Mouse (Mus musculus) gastrocnemius, postnatal 4 days (tissue): ENCODE results near the gene Plin4. TPM values are rescaled to one million over a fixed set of nuclear protein-coding genes. Genes with fewer than 3 reads are reported as not detected.

Source experiments
- DNase-seq, 2 experiments: peaks; one replicate each; pipeline ENCODE4 v3.0.0; 2021 to 2022; ENCODE audit warnings: low spot score in 2 of 2, mixed read lengths in 2 of 2
- long read RNA-seq, 2 experiments: library from polyadenylated mRNA; stranded (forward); transcript quantifications; one replicate each; pipeline ENCODE4 v2.0.0; 2021
- total RNA-seq, 2 experiments: library from RNA; stranded (reverse); gene quantifications; 2 replicates each; pipeline ENCODE4 v1.2.3; 2021

Gene Plin4
- total RNA-seq, result 10 to 100 TPM; 60.0 to 80.1 TPM
- long read RNA-seq, experiment 1, partial matches to known transcripts, result 9 of 15 reads
- long read RNA-seq, experiment 1, other reads (novel, unspliced or antisense), result 6 of 15 reads
- long read RNA-seq, experiment 2, partial matches to known transcripts, result 13 of 19 reads
- long read RNA-seq, experiment 2, other reads (novel, unspliced or antisense), result 6 of 19 reads

DNA sequence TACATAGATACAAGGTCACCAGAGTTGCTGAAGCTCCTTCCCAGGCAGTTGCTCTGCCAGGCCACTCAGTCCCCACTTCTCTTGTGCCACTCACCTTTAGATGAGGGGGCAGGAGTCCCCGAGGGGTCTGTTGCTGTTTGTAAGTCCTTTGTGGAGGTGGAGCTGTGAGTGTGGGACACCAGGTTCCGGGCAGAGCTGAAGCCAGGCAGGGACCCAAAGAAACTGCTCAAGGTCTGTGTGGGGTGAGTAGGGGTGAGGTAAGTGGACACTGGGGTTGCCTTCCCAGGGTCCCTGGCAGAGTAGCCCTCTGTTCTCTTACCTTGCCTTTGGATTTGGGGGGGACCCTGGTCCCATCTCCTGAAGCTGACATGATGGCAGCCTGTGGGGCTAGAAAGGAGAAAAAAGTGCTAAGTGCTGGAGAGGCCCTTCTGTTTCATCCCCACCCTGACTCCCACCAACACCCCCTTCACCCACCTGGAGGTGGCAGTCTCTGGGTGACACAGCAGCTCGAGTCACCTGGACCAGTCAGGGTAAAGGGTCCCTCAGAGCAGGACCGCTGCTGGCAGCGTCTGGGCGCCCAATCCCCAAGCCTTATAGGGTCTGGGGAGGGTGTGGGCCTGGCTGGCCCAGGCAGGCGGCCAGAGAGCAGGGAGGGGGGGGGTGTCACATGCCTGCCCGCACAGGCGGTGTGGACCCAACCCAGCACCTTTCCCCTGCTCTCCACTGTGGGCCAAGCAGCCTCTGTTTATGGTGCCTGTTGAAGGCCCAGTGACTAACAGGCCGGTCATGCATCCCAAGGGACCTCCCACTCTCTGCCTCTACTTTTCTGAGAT, at the start of gene Plin4:
Gene Plin4 (minus strand): TSS at position 585 of the 833 bp plus-strand sequence.
- peak; percentile 8 to 25 for DNase-seq

DNA sequence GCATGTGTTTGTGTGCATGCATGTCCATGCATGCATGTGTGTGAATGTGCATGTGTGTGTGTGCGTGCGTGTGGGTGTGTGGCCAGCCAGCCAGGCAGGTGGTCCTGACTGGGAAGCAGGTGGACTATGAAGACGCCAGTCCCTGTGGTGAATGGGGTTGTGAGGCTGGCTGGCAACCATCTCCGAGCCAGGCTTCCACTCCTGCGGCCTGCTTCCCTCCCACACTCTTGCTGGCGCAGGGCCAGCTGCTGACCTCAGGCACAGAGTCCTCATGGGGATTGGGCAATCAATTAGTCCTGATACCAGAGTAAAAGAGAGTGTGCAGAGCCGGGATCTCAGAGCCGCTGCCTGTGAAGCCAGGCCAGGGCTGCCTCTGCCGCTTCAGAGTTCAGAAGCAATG, 44.0 kb upstream of the Plin4 start:
- DNase-seq, result peak in 1 of 2 experiments; percentile 46

DNA sequence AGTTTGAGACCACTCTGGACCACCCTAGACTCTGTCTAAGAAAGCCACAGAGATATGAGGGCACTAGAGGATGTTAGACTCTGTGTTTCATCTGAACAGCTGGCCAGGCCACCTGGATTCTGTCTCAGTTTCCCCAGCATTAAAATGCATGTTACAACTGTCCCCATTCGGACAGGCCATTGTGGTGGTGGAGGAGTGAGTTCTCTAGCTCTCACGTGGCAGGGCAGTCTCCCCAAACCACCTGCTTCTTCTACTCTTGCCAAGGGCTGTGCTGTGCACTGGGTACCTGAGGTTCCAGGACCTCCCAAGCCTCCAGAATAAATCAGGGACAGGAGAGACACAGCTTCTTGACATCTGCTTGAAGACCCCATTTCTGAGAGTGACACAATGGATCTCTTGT, 40.3 kb upstream of the Plin4 start:
- no peak for DNase-seq

DNA sequence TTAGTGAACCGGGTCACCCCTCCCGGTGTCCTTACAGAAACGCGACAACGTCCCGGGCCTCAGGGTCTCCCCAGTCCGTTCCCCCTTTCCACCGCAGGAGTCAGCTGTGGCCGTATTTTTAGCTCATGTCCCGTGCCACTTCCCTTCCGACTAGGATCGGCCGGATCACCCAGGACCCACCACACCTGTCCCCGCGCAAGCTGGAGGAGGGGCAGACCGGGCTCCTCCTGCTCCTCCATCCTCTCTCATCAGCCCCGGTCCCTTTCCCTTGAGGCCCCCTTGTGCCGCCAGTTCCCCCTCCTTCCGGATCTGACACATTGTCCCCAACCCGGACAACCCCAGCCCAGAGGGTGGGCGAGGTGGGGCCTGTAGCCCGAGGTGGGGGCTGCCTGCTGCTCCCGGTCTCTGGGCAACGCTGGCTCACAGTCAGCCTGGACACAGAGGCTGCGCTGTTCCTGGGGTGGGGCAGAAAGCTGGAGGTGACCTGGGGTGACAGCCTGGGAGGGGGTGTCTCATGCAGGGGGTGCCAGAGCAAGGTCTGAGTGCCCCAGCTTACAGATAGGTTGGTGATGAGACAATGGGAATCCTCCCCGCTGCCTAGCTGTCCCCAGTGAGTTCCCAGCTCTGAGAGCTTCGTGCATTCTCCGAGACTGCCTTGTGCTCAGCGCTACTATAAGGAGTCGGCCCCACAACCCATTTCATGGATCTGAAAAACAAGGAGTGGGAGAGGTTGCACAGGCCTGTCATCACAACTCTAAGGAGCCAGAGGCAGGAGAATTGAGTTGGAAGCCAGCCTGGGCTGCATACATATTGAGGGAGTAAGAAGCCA, 39.4 kb upstream of the Plin4 start:
- no peak for DNase-seq

DNA sequence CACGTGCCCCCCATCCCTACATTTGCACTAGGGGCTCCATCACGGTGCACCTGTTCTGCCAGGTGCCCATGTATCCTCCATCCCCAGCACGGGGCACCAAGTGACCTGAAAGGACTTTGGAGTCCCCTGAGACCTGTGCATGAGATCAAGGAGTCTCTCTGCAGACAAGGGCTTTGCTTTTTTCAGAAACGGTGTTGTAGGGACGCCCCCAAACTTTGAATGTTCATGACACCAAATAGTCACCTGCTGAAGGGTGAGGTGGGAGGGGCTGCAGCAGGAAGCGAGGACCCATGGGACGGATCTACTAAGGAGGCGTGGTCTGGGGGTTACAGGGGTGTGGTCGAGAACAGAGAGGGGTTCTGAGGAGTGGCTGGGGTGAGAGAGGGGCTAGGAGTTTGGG, 38.7 kb upstream of the Plin4 start:
- no peak for DNase-seq

DNA sequence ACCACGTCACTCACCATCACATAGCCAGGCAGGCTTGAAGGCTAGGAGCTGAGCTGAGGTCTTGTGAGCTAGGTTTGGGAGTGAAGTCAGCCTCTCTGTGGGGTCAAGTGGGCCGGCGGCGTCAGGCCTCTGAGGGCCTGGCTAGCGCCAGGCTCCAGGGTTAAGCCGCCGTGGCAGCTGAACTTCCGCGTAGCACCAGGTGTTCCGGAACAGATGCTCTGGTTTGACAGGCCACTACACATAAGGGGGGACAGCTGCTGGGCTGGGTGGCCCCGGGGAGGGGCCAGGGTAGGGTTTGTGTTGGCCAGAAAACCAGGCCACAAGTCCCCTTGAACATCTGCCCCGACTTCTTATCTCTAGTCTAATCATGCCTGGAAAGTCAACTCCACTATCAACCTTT, 37.8 kb upstream of the Plin4 start:
- DNase-seq, result no peak

GRCm38 (mm10) chr17:56146131-56146530, 36.5 kb upstream of the Plin4 start:
- no peak for DNase-seq

- DNase-seq, result no peak
Observed at GRCm38 (mm10) chr17:56144546-56144945, 34.9 kb upstream of the Plin4 start.

DNA sequence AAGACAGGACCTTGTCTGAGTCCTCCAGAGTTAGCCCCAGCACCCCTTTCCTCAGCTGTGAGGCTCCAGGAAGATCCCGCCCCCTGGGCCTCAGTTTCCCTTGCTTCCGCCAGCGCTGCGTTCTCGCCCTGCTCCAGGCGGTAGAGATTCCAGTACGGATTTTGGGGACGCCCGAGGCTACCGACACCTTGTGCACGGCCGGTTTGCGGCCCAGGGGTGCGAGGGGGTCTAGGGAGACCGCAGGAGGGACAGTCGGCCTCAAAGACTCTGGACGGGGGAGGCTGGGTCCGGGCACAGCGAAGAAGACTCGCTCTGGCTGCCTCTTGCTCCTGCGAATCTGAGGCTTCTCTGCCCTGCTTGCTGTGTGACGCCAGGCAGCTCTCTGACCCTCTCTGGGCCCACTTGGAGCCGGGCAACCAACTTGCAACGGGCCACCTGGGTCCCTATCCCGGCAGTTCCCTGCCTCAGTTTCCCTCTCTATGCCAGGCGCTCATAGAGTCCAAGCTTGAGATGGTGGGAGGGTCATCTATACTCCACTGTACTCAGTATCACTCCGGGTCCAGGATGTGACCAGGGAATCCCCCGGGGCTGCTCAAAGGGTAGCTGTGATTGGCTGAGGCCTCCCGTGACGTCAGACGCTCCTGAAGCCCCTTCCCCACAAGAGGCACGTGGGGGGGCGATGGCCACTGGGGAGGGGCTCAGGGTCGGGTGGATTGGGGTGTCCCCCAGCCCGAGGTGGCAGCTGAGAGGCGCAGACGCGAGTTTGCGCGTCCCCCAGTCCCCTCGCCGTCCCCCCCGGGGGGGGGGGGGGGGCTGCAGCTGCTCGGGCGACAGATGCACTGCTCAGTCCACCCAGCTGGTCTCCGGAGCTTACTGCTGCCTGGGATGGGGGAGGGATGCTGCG, 32.4 kb upstream of the Plin4 start:
- no peak for DNase-seq

DNA sequence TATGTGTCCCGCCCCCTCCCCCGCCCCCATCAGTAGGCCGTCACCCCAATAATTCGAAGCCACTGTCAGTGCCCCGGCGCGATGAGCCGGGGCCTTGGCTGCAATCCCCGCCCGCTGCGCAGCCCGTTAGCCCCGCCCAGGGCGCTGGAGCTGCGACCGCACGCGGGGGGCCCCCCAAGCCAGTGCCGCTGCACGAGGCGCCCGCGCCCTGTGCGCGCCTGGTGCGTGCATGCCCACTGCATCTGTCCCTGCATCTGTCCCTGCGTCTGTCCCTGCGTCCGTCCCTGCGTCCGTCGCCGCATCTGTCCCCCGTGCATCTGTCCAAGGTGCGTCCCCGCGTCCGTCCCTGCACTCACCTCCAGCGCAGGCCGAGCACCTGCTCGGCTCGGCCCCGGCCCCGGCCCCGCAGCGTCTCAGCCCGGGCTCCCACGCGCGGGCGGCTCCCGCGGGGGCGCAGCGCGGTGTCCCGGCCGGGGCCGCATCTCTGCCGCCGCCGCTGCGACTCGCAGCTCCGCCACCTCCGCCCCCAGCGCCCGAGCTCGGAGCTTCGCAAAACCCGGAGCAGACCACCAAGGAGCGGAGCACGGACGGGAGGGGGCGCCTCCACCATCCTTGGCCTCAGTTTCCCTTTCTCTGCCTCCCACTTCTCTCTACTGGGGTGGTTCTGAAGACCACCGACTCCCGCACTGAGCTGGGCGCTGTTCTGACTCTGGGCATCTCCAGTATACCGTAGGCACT, 30.4 kb upstream of the Plin4 start, which contains the start of gene Sema6b:
Gene Sema6b (minus strand): TSS at position 486 of the 738 bp plus-strand sequence.
- DNase-seq, result peak in 1 of 2 experiments; percentile 69

DNA sequence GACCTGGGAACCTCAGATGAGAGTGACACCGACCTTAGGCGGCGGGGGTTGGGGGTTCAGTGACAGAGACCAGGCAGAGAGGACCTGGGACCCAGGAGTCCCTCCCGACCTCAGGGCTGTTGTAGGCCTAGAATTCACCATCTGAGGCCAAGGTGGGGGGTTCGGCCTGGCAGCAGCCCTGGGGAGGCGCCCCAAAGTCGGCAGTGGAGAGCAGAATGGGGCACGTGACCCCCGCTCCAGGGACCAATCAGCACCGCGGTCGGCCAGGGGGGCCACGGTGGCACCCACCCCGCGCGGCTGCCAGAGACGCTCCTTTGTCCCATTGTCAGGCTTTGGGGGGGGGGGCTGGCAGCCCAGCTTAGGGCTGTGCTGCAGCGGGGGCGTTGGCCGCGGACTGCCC, 29.8 kb upstream of the Plin4 start:
- no peak for DNase-seq

DNA sequence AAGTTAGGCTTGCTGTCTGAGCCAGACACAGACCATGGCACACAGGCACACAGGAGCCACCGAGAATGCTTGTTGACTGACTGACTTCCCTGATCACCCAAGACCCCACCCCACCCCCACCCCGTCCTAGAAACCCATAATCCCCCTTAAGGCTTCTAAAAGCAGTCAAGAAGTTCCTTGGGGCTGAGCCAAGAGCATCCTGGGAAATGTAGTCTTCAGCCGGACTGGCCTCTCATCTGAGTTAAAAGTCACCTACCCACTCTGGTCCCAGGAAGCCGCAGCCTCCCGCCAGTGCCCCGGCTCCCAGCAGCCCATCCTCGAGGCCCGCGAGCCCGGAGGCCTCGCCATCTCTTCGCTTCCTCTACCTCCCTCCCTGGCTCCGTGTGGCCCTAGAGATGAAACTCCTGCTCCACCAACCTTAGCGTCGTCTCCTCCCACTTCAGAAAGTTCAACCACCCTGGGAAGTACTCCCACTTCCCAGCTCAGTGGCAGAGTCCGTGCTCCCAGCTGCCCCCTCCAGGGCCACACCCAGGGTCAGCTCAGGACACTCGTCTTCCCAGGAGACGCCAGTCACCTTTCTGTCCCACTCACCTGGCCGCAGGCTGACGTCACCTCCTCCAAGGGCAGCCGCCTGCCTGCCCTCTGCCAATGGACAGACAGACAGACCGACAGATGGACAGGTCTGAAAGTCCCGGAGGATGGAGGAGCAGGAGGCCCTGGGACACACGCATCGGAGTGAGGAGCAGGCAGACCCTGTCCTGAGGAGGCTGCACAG, 28.4 kb upstream of the Plin4 start:
- DNase-seq, result no peak

DNA sequence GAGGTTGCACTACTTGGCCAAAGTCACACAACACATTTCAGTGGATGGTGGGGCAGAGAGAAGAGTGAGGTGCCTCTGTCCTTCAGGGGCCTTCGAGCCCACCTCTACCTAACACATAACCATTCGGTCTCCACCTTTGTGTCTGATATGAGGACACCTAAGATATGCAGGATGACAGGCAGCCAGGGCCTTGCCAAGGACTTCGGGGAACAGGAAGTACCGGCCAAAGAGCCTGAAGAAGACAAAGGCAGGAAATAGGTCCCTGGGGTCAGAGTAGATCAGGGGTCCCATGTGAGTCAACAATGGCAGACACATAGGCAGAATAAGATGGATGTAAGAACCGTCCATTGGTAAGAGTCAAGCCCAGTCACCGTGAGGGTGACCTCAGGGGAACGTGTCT, 27.0 kb upstream of the Plin4 start:
- no peak for DNase-seq

- peak in 1 of 2 experiments; percentile 68 for DNase-seq
Observed at GRCm38 (mm10) chr17:56134463-56134971, 24.9 kb upstream of the Plin4 start.

GRCm38 (mm10) chr17:56133457-56134363, 24.1 kb upstream of the Plin4 start:
- DNase-seq, result no peak

- peak in 1 of 2 experiments; percentile 64 for DNase-seq
Observed at GRCm38 (mm10) chr17:56132661-56133060, 23.1 kb upstream of the Plin4 start.

GRCm38 (mm10) chr17:56131814-56132213, 22.2 kb upstream of the Plin4 start:
- peak in 1 of 2 experiments; percentile 66 for DNase-seq

DNA sequence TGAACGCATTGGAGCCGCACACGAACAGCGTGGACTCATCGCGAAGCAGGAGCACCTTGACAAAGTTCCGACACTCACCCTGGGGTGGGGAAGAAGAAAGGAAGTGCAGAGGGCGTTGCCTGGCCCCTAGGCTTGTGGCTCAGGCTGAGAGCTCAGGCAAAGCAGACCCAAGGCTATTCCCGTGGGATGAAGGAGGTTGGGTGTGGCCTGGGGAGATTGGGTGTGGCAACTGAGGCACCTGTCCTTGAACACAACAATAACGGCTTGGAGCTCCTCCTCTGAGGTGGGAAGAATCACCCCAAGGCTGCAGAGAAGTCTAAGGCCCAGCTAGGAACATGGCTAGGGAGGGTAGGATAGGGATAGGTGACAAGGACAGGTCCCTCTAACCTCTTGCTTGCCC, 21.5 kb upstream of the Plin4 start:
- no peak for DNase-seq
